ENCODE assay signal across 8 mouse cellular contexts in the genomic region with DNA sequence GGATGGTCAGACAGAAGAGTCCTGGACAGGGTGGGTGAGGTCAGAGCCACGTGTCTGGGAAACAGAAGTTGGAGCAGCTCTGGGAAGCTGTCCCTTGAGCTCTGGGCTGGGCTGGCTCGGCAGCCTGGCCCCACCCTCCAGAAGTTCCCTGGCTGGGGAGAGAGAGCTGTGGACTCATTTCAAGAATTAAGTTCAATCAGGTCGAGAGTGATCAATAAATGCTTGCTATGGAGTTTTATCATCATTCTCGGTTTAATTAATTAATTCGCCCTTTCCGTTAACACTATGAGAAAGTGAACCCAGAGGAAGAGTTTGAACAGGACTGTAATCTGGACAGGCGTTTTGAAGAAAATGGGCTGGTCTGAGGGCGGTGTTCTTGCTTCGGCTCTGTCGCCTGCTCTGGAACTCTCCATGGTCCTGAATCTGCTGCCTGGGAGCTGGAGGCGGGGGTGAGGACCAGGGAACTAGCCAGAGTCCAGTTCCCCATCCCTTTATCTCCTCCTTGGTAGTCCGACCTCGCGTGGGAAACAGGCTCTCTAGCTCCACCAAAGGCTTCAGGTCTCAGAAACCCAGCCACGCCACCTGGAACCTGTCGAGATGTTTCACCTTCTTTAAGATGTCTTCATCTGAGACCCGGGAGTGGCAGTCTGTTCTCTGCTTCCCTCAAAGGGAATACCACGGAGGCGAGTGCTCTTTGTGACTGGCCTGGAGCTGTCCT. TPM values are rescaled to one million over a fixed set of nuclear protein-coding genes. Genes with fewer than 3 reads are reported as not detected.
DNase-seq lines count a peak whose midpoint lies in the region; ATAC-seq lines count a peak whose summit lies in the region.

No protein-coding gene starts in this region.

- H3K4me1 ChIP-seq in forebrain, embryonic 11.5 days (replicated peaks; ENCODE audit: control insufficient read depth, insufficient read depth, low read length) = peaks cover 27% of the 10 kb centered on the region

- H3K9ac ChIP-seq in forebrain, embryonic 11.5 days (ENCODE audit: low read length) = peak overlapping the region; percentile 37; the same call in 1 of the 2 replicates

- no peaks in the 10 kb centered on the region for H3K9me3 ChIP-seq in forebrain, embryonic 11.5 days (ENCODE audit: control insufficient read depth, low read length)

- H3K4me3 ChIP-seq in forebrain, embryonic 11.5 days (ENCODE audit: low read depth, low read length) = peak overlapping the region; percentile 43

- ATAC-seq in forebrain, embryonic 11.5 days (replicated peaks; ENCODE audit: low FRiP score) = no peak
- peak; percentile 61; the same call in 1 of the 2 replicates for ATAC-seq in megakaryocyte-erythroid progenitor cell, adult 5-6 weeks (replicated peaks; ENCODE audit: low FRiP score, low TSS enrichment, poor library complexity, severe bottlenecking)

- H3K27me3 ChIP-seq in forebrain, embryonic 11.5 days (ENCODE audit: control insufficient read depth, insufficient read depth, low read length) = peaks cover 54% of the 10 kb centered on the region
- peaks cover 3% of the 10 kb centered on the region; the same call in 1 of the 2 replicates for H3K27me3 ChIP-seq in splenic B cell, adult 2 months (ENCODE audit: control insufficient read depth, insufficient read depth, low read length, poor library complexity, severe bottlenecking)

- H3K36me3 ChIP-seq in forebrain, embryonic 11.5 days (ENCODE audit: control insufficient read depth, insufficient read depth, low read length) = no peaks in the 10 kb centered on the region
- no peaks in the 10 kb centered on the region for H3K36me3 ChIP-seq in splenic B cell, adult 2 months (ENCODE audit: control insufficient read depth, insufficient read depth, low read length, poor library complexity, severe bottlenecking)

- no peak overlapping the region; the same call in 1 of the 2 replicates for H3K27ac ChIP-seq in forebrain, embryonic 11.5 days (ENCODE audit: low read depth, low read length)

- peak overlapping the region; percentile 81 for H3K4me2 ChIP-seq in forebrain, embryonic 11.5 days (ENCODE audit: low read depth, low read length, severe bottlenecking)

- WGBS in forebrain, embryonic 11.5 days = under 1% methylated on average over 19 of the region's 19 CpGs

- DNase-seq in urinary bladder, postnatal 14 days (ENCODE audit: low spot score) = peak; percentile 71
- no peak for DNase-seq in urinary bladder, postnatal 10 days (ENCODE audit: low spot score)
- peak; percentile 84 to 86 for DNase-seq in adrenal gland, postnatal 36 days
- peak; percentile 88 for DNase-seq in forebrain, embryonic 11.5 days (ENCODE audit: low spot score)
- peak; percentile 80 for DNase-seq in induced T-regulatory cell, adult 2 months (ENCODE audit: low read depth)
- peak; percentile 33 for DNase-seq in splenic B cell, adult 2 months (ENCODE audit: low read depth, low spot score)
- DNase-seq in frontal cortex, postnatal 25 days (ENCODE audit: low spot score in 2 of 2) = no peak

RNA-seq across cellular contexts. Expression of a gene that starts 1.6 kb away (rescaled TPM):
- 1 to 10 TPM; 5.2 to 6.6 TPM for total RNA-seq in adrenal gland, postnatal 36 days (2021)
- 241 and 272 TPM in 2 replicates for polyA plus RNA-seq in forebrain, embryonic 11.5 days (2014; fragmentation: Nextera tagmentation; extraction: Ambion mirVana)
- not detected in 2 replicates for total RNA-seq in megakaryocyte-erythroid progenitor cell, adult 5-6 weeks (2014; fragmentation: Nextera tagmentation)
- total RNA-seq in megakaryocyte-erythroid progenitor cell, adult 5-6 weeks (2017) = not detected in 2 replicates

Comparison
In these comparisons a context has a peak if more than half of its experiments do, and no peak if none do; other contexts are left out.
1. DNase-seq: peak in urinary bladder, postnatal 14 days (single experiment), adrenal gland, postnatal 36 days (2 of 2), forebrain, embryonic 11.5 days (single experiment), induced T-regulatory cell, adult 2 months (single experiment) and splenic B cell, adult 2 months (single experiment); none in urinary bladder, postnatal 10 days (single experiment) and frontal cortex, postnatal 25 days (0 of 2).
2. RNA of a gene that starts 1.6 kb away (total RNA-seq): 5.2 to 6.6 TPM in adrenal gland, postnatal 36 days; not detected in megakaryocyte-erythroid progenitor cell, adult 5-6 weeks; every median in the first group is over 4 times any median in the second.